Mouse (Mus musculus) layer of hippocampus, postnatal 10 days (tissue): ENCODE results near the gene Gm28042. TPM values are rescaled to one million over a fixed set of nuclear protein-coding genes. Genes with fewer than 3 reads are reported as not detected.

Experiments
- DNase-seq, 2 experiments: peaks; one replicate each; pipeline ENCODE4 v3.0.0; 2021; ENCODE audit warnings: low spot score in 2 of 2
- total RNA-seq, 2 experiments: library from RNA; stranded (reverse); gene quantifications; 2 replicates each; pipeline ENCODE4 v1.2.3; 2021

The Gm28042 gene
- total RNA-seq, 2 experiments from 2014 or later, result 2.2 to 3.1 TPM

GRCm38 (mm10) chr2:120058818-120059217, 31.5 kb downstream of the Gm28042 start:
- no peak for DNase-seq

GRCm38 (mm10) chr2:120059466-120059865, 32.2 kb downstream of the Gm28042 start:
- no peak for DNase-seq

- no peak for DNase-seq
Measured at GRCm38 (mm10) chr2:120060190-120060589, 32.9 kb downstream of the Gm28042 start.

- DNase-seq, result no peak
Measured at GRCm38 (mm10) chr2:120060651-120061050, 33.4 kb downstream of the Gm28042 start.

- DNase-seq, result no peak
Measured at GRCm38 (mm10) chr2:120062248-120062647, 35.0 kb downstream of the Gm28042 start.

- DNase-seq, result no peak
Measured at GRCm38 (mm10) chr2:120064639-120065038, 37.3 kb downstream of the Gm28042 start.

GRCm38 (mm10) chr2:120065243-120065642, 38.0 kb downstream of the Gm28042 start:
- no peak for DNase-seq

- DNase-seq, result no peak
Measured at GRCm38 (mm10) chr2:120066224-120066623, 38.9 kb downstream of the Gm28042 start.

- peak; percentile 35 to 55 for DNase-seq
Measured at GRCm38 (mm10) chr2:120068555-120069465, 41.5 kb downstream of the Gm28042 start.

- DNase-seq, result peak; percentile 36 to 50
Measured at GRCm38 (mm10) chr2:120069466-120069990, 42.2 kb downstream of the Gm28042 start.

- DNase-seq, result no peak
Measured at GRCm38 (mm10) chr2:120074096-120074495, 46.8 kb downstream of the Gm28042 start.

GRCm38 (mm10) chr2:120076076-120076705, 48.9 kb downstream of the Gm28042 start:
- no peak for DNase-seq

- DNase-seq, result no peak
Measured at GRCm38 (mm10) chr2:120082416-120082815, 55.1 kb downstream of the Gm28042 start.

- peak in 1 of 2 experiments; percentile 50 for DNase-seq
Measured at GRCm38 (mm10) chr2:120084593-120085361, 57.5 kb downstream of the Gm28042 start.

GRCm38 (mm10) chr2:120086038-120086437, 58.7 kb downstream of the Gm28042 start:
- DNase-seq, result no peak

GRCm38 (mm10) chr2:120087391-120087790, 60.1 kb downstream of the Gm28042 start:
- DNase-seq, result no peak

- DNase-seq, result no peak
Measured at GRCm38 (mm10) chr2:120087897-120088296, 60.6 kb downstream of the Gm28042 start.

- no peak for DNase-seq
Measured at GRCm38 (mm10) chr2:120090979-120091378, 63.7 kb downstream of the Gm28042 start.
